In genomic region chr12:108759266-108759665, GRCm38 (mm10) we compare ENCODE assay signal across 27 mouse cellular contexts. TPM values are rescaled to one million over a fixed set of nuclear protein-coding genes. Genes with fewer than 3 reads are reported as not detected.
"Had no signal": no experiment of that assay in that cellular context is flagged by ENCODE, and none has a peak within 500 bp of the region (broad histone marks: within the 10 kb centered on the region; RNA-seq: fewer than 3 reads in every experiment).

No protein-coding gene starts in this region.

- H3K4me2 ChIP-seq: embryonic facial prominence, embryonic 12.5 days; embryonic facial prominence, embryonic 13.5 days; embryonic facial prominence, embryonic 15.5 days; forebrain, embryonic 12.5 days; forebrain, embryonic 13.5 days; forebrain, embryonic 15.5 days had no signal

- H3K27ac ChIP-seq: embryonic facial prominence, embryonic 12.5 days; embryonic facial prominence, embryonic 13.5 days; embryonic facial prominence, embryonic 15.5 days; forebrain, embryonic 12.5 days; forebrain, embryonic 13.5 days; forebrain, embryonic 15.5 days; gastrocnemius, adult 2 months had no signal

- H3K4me1 ChIP-seq: embryonic facial prominence, embryonic 12.5 days had no signal

- H3K36me3 ChIP-seq: embryonic facial prominence, embryonic 10.5 days; embryonic facial prominence, embryonic 12.5 days; embryonic facial prominence, embryonic 13.5 days; embryonic facial prominence, embryonic 15.5 days; forebrain, embryonic 10.5 days; forebrain, embryonic 12.5 days; forebrain, embryonic 15.5 days had no signal

- ATAC-seq: forebrain, embryonic 13.5 days; forebrain, embryonic 14.5 days; forebrain, embryonic 16.5 days; forebrain, postnatal 0 days had no signal

- H3K9ac ChIP-seq: embryonic facial prominence, embryonic 12.5 days; embryonic facial prominence, embryonic 13.5 days; embryonic facial prominence, embryonic 15.5 days; forebrain, embryonic 12.5 days; forebrain, embryonic 13.5 days; forebrain, embryonic 15.5 days; forebrain, postnatal 0 days had no signal

- H3K4me3 ChIP-seq: embryonic facial prominence, embryonic 10.5 days; embryonic facial prominence, embryonic 12.5 days; embryonic facial prominence, embryonic 13.5 days; embryonic facial prominence, embryonic 15.5 days; erythroblast, embryonic 14.5 days; forebrain, embryonic 10.5 days; forebrain, embryonic 12.5 days; forebrain, embryonic 13.5 days; forebrain, embryonic 15.5 days; gastrocnemius, adult 2 months had no signal

- H3K9me3 ChIP-seq: embryonic facial prominence, embryonic 10.5 days; embryonic facial prominence, embryonic 12.5 days; embryonic facial prominence, embryonic 13.5 days; embryonic facial prominence, embryonic 15.5 days; forebrain, embryonic 10.5 days; forebrain, embryonic 12.5 days; forebrain, embryonic 13.5 days; forebrain, embryonic 15.5 days had no signal

- DNase-seq: cerebellum, adult 18-20 months; cerebellum, adult 2 months; cerebellum, adult 8-10 months; cerebellum, adult 9-11 months; cerebellum, postnatal 25 days; cerebellum, postnatal 36 days; embryo, embryonic 11 days; forebrain, postnatal 0 days; gastrocnemius, adult 2 months; gastrocnemius, postnatal 10 days; gastrocnemius, postnatal 14 days; gastrocnemius, postnatal 25 days; gastrocnemius, postnatal 36 days; heart, adult 18-20 months had no signal

- H3K27me3 ChIP-seq: embryonic facial prominence, embryonic 12.5 days; embryonic facial prominence, embryonic 13.5 days; embryonic facial prominence, embryonic 15.5 days; forebrain, embryonic 12.5 days; forebrain, embryonic 13.5 days; forebrain, embryonic 15.5 days had no signal

RNA-seq across cellular contexts. Expression of gene Degs2, which starts 57.2 kb away (rescaled TPM):
- total RNA-seq: common myeloid progenitor, adult 5-6 weeks; forebrain, postnatal 0 days; gastrocnemius, adult 2 months; gastrocnemius, postnatal 4 days had no signal
- polyA plus RNA-seq: erythroblast, embryonic 14.5 days had no signal
